Mouse (Mus musculus) testis, adult 2 months (tissue): ENCODE measurements around the gene Exoc5.

Experiments
- CTCF ChIP-seq: fragments of 200-500 bp; IDR thresholded peaks from 2 replicates; pipeline ENCODE4 v1.5.1; 2012; ENCODE audit warnings: low read depth, mild to moderate bottlenecking, inconsistent platforms, low read length, moderate library complexity; ENCODE audit not compliant: control insufficient read depth, insufficient read depth, insufficient replicate concordance
- POLR2A ChIP-seq: fragments of 200-500 bp; IDR thresholded peaks from 2 replicates; pipeline ENCODE4 v1.6.1; 2012; ENCODE audit warnings: low read depth, mild to moderate bottlenecking, inconsistent platforms, low read length, moderate library complexity; ENCODE audit not compliant: control insufficient read depth

- TF ChIP-seq POLR2A (no peak), CTCF (no peak)
Measured at GRCm38 (mm10) chr14:49089461-49090058, 23.1 kb upstream of the Exoc5 start.
